Mouse (Mus musculus): ENCODE results near the gene Alpl.
A peak's percentile ranks its signal among the peaks of the same experiment; 100 is the strongest.

Gene Alpl

GRCm38 (mm10) chr4:137797038-137797437 lies 854 bp upstream of the Alpl start:
- DNase-seq, result no peak

GRCm38 (mm10) chr4:137794178-137794900 lies 1.8 kb downstream of the Alpl start:
- DNase-seq, result no peak

GRCm38 (mm10) chr4:137793611-137794010 lies 2.6 kb downstream of the Alpl start:
- DNase-seq, result no peak

GRCm38 (mm10) chr4:137791440-137791839 lies 4.7 kb downstream of the Alpl start:
- no peak for DNase-seq

GRCm38 (mm10) chr4:137790981-137791380 lies 5.2 kb downstream of the Alpl start:
- DNase-seq, result no peak

DNA sequence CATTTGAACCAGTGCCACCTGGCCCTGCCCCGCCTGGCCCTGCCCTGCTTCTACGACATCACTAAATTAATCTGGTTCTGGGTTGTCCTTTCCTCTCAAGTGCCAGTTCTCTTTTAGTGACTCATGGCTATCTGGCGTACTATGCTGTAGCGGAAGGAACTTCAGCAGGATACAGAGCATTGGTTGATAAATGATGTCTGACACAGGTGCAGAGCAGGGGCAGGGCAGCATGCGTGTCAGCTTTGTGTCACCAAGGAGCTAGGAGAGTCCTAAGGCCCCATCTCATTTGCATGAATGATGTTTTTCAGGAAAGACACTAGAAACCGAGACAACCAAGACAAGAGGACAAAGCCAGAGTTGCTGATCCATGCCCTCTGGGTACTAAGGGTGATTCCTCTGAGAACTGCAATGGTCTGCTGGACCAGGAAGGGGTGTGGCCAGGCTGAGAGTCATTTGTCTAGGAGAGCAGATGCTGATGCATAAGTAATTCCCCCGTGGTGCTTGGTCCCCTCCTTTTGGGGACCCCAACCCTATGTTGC lies 7.6 kb downstream of the Alpl start:
- DNase-seq, result no peak

DNA sequence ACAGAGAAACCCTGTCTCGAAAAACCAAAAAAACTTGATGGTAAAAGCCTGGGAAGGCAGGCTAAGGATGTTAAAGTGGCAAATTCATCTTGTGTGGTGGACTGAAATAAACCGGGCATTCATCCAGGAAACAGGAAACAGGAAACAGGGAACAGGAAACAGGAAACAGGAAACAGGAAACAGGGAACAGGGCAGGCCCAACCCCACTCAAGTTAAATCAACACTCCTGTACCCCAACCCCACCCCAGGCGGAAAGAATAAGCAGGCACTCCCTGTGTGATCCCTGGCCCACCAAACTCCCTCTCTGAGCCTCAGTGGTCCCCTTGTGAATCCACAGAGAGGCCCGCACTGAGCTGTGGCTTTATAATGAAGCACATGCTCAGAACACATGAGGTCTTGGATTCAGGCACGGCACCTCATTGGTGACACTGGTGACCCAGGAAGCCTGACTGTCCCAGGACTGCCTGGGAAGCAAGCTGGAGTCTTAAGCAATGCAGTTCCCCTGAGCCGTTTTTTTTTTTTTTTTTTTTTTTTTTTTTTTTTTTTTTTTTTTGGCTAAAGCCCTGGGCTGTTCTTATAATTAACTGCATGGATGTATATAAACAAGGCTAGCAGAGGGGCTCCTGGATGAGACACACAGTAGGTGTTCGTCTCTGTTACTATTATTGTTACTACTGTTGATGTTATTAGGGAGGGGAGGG lies 8.4 kb downstream of the Alpl start:
- DNase-seq, result no peak

- DNase-seq, result no peak
Measured at GRCm38 (mm10) chr4:137786488-137786887, 9.7 kb downstream of the Alpl start.

GRCm38 (mm10) chr4:137785270-137785669 lies 10.9 kb downstream of the Alpl start:
- DNase-seq, result no peak

DNA sequence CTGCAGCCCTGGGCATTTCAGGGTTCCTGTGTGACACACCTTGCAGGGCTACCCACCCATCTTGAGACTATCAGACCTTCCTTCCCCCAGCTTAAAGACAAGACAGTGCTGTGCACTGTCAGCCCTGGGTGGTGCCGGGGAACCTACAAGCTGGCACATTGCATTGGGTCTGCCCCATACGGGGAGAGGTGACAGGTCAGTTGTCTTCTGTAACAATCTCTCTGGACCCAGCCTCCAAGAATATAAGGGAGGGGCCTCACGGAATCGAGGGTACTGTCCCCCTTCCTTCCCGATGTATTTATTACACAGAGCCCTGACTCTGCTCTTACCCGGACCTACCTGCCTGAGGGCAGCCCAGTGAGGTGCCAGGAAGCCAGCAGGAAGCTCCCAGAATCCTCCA lies 11.4 kb downstream of the Alpl start:
- DNase-seq, result no peak

- DNase-seq, result peak; percentile 31 to 36
Measured at GRCm38 (mm10) chr4:137783541-137784191, 12.5 kb downstream of the Alpl start.

- no peak for DNase-seq
Measured at GRCm38 (mm10) chr4:137781949-137782348, 14.2 kb downstream of the Alpl start.

DNA sequence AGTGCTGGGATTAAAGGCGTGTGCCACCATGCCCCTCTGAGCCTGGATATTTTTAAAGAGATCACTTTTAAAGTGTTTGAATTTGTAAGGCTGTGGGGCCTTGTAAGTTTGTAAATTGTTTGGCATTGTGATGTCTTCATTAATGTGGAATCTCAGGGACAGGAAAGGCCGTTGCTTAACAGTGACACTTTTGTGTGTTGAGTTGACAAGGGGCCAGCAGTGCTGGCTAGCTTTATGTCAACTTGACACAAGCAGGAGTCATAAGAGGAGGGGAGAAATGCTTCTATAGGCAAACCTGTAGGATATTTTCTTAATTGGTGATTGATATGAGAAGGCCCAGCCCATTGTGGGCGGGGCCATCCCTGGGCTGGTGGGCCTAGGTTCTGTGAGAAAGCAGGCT lies 15.2 kb downstream of the Alpl start:
- no peak for DNase-seq

- DNase-seq, result no peak
Measured at GRCm38 (mm10) chr4:137778397-137779184, 17.6 kb downstream of the Alpl start.

DNA sequence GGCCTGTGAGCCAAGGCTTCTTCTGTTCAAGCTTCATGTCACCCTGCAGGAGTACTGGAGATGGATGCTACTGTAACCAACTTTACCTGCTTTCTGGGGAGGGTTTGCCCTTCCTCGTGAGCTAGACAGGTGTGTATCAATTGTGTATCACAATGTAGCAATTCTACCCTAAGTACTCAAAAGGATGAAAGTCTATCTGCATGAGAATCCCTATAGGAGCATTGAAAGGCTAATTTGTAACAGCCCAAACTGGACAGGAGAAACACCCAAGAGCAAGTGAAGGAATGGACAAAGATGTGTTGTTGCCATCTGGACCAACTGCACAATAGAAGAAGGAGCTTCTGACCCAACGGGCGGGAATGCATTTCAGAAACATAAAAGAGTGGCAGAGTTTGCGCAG lies 18.3 kb downstream of the Alpl start:
- DNase-seq, result no peak

DNA sequence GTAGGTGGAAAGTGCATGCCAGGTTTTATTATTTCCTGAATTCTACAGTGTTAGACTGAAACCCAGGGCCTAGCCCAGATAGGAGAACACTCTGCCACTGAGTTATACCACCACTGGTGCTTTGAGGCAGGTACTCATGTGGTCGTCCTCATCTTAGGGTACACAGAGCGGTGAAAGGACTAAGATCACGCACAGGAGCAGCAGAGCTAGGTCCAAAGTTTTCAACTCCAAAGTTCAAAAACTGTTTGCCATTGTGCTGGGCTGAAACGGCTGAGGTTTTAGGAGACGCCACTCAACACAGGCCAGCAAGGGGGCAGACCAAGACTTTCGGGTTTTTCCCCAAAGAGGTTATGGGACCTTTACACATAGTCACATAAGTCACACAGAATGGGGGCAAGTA lies 21.7 kb downstream of the Alpl start:
- no peak for DNase-seq

DNA sequence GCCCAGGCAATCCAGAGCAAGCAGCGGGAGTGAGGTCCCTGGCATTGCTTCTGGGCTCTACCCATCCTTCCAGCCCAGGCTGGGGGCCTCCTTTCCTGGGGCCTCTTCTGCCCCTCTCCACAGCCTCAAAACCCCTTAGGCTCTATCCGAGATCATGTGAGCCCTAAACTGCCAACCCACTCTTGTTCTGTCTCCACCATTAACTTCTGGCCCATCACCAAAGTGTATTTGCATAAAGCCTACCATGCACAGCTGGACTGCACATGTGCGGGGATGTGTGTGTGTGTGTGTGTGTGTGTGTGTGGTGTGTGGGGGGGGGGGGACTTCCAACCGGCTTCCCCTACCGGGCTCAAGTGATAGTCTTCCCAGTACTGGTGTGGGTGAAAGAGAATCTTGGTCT lies 22.2 kb downstream of the Alpl start:
- DNase-seq, result no peak

DNA sequence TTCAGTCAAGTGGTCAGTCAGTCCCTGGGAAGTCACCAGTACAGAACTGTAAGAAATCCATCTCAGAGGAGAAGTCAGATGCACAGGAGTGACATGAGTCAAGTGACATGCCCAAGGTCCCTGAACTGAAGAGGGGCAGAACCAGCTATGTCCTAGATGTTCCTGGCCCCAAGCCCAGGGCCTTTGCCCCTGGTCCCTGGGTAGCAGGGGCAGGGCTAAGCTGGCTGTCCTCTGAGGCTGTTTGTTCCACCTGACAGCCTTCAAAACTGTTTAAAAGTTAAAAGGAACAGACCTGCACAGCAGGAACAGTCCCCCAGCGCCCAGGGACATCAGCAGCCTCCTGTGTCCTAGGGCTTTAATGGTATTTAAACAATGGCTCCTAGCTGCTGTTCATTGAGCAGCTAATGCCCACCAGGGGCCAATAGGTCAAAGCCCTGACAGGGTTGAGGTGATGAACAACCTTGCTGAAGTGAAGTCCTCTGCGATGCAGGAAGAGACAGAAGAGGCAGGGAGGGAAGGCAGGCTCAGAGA lies 22.8 kb downstream of the Alpl start:
- no peak for DNase-seq

- no peak for DNase-seq
Measured at GRCm38 (mm10) chr4:137772438-137773056, 23.6 kb downstream of the Alpl start.

DNA sequence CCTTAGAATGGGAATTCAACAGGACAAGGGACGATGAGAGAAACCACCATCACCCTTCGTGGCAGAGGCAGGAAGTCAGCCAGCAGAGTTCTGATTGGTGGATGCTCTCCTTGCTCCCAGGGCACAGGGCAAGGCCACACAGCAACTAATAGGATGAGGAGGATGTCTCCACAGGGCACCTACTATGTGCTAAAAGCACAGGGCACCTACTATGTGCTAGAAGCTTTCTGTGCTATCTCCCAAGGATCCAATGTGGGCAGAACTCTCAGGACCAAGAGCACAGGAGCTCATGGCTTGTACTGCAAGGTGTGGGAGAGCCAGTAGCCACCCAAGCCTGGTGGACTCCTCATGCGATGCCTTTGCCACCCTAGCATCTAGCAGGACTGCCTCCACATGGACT lies 24.4 kb downstream of the Alpl start:
- DNase-seq, result no peak

- no peak for DNase-seq
Measured at GRCm38 (mm10) chr4:137770901-137771612, 25.1 kb downstream of the Alpl start.

All from cerebellum, postnatal 36 days (tissue).